Mouse (Mus musculus): ENCODE results near the gene Slx4ip. TPM values are rescaled to one million over a fixed set of nuclear protein-coding genes. Genes with fewer than 3 reads are reported as not detected.

Gene Slx4ip
- total RNA-seq, 1 experiment from 2014 or later, result 4.6 TPM

GRCm38 (mm10) chr2:137107203-137107602, 216.2 kb downstream of the Slx4ip start:
- DNase-seq, result no peak

DNA sequence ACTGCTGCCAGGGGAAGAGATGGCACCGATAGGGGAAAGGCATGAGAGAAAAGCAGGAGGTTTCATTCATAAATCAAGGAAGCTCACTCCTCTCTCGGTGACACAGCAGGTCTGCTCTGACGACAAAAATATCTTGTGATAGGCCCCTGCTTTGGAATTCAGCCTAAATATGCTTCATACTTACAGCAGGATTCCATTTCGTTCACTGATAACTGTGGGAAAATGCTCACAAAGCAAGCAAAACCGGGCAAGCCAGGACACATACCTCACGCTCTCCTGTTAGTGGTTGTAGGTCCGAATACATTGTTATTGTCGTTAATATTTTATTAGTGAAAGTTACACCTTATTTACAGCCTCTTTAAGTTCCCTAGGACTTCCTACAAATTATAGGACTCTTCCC, 216.9 kb downstream of the Slx4ip start:
- DNase-seq, result no peak

- peak; percentile 36 for DNase-seq
Measured at GRCm38 (mm10) chr2:137109321-137110213, 218.5 kb downstream of the Slx4ip start.

- DNase-seq, result no peak
Measured at GRCm38 (mm10) chr2:137110214-137110898, 219.3 kb downstream of the Slx4ip start.

- no peak for DNase-seq
Measured at GRCm38 (mm10) chr2:137113288-137114061, 222.5 kb downstream of the Slx4ip start.

GRCm38 (mm10) chr2:137114248-137115096, 223.5 kb downstream of the Slx4ip start:
- peak; percentile 92 for DNase-seq

DNA sequence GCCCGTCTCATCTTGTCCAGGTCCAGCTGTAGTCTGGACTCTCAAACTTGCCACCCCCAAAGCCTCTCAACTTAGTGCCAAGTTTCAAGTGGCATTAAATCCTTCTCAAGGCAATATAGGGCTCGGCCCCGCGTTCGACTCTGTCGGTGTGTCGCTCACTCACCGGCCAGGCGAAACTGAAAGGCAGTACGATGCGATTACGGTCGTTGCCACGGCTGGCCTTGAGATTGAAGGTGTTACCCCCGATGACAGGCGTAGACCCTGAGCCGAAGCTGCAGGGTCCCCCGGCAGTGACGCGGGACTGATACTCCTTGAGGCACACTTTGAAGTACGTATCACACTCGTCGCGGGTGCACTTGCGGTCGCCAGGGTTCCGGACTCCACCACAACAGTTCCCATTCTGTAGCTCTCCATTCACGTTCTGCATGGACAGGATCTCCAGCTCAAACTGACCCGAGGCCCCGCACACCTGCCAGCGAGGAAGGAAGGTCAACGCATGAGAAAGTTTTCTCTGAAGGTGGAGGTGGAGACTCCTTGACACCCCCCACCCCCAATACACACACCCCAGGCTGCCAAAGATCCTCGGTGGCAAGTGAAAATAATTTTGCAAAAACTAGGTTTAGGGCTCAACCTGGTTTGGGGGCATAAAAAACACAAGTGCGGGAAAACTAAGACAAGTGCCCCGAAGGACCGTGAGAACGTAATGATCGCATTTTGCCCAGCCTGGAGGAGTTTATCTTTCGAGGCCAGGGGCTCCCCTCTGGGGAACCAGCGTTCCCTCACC, 224.4 kb downstream of the Slx4ip start:
- DNase-seq, result peak; percentile 49

GRCm38 (mm10) chr2:137116025-137116674, 225.1 kb downstream of the Slx4ip start, which contains the start of gene Jag1:
Jag1 (minus strand) TSS chr2:137116644.
- DNase-seq, result peak; percentile 56

DNA sequence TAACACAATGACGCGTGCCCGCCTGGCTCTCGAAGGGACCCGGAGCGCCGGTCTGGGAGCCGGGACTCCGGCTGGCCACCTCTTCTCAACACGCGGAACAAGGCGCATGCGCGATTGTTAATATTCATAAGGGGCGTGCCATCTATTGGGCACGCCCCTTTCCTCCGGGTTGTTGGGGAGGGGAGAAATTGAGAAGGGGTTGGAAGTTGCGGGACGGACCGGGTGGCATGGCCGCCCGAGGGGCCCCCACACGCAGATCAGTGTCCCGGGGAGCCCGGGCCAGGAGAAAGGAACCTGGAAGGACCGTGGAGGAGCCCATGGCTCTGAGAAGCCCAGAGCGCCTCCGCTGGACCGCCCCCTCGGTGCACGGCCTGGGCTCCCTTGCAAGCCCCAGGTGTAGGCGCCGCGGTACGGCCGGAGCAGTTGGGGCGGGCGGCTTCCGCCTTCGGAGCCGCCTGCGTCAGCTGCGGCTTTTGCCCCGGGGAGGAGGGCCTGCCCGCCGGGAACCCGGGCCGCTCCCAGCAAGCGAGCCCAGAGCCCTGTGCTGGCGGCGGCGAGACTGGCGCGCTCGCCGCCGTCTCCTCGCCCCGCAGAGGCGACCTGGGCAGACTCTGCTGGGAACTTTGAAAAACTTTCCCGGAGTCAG, 225.8 kb downstream of the Slx4ip start:
- DNase-seq, result peak; percentile 96

DNA sequence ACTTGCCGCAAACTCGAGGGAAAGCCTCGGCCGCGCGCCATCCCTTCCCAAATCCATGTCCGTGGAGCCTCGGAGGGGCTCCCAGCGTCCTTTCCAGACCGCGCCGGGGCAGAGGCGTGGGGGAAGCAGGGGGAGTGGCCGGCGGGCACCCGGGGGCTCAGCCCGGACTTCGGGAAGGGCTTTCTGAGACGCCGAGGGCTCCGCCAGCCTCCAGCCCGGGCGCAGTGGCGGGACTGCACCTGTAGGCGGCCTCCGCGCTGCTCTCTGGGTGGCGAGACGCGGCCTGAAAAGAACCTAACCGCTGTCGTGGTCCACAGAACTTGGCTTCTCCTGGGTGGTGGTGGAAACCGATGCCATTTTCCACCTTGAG, 226.3 kb downstream of the Slx4ip start:
- DNase-seq, result peak; percentile 93

Other genes with a start within 250 kb of the Slx4ip start
- 29.4 and 42.5 TPM in 2 replicates for gene Snap25, start 177.8 kb upstream of the Slx4ip start, total RNA-seq (2021)
- gene AL731706.2, start 5.5 kb upstream of the Slx4ip start, total RNA-seq (2021), result 5.3 and 22.3 TPM in 2 replicates
- 10.9 and 16.1 TPM in 2 replicates for gene AL731706.1, start 171 bp downstream of the Slx4ip start, total RNA-seq (2021)
- gene Mkks, start 171 bp downstream of the Slx4ip start, total RNA-seq (2021), result 31.1 and 32.3 TPM in 2 replicates
- 15.0 and 18.3 TPM in 2 replicates for gene Jag1, start 225.4 kb downstream of the Slx4ip start, total RNA-seq (2021)

All from adrenal gland, postnatal 14 days (tissue).